Mouse (Mus musculus): ENCODE data around the gene Cpt1b. TPM values are rescaled to one million over a fixed set of nuclear protein-coding genes. Genes with fewer than 3 reads are reported as not detected.
"Not testable (repeated sequence)": the region's sequence is repeated elsewhere in the genome, so short reads cannot be mapped to it uniquely, and the experiment has no call there.

Cpt1b gene
- polyA plus RNA-seq, 1 experiment from 2014 or later: 0.52 TPM

GRCm38 (mm10) chr15:89430771-89431170 is 5.1 kb upstream of the Cpt1b start:
- Histone ChIP-seq H3K4me1 (peaks cover 17% of the 10 kb centered on the region), H3K36me3 (peaks cover 22% of the 10 kb centered on the region)
- ATAC-seq (ENCODE audit: low FRiP score, low read depth); H3K4me3 ChIP-seq; H3K27me3 ChIP-seq; H3K27ac ChIP-seq; H3K9me3 ChIP-seq; H3K4me2 ChIP-seq (replicated peaks); H3K9ac ChIP-seq: not testable (repeated sequence)
- 79% methylated on average over 9 of the region's 9 CpGs for WGBS

- no peak for ATAC-seq (ENCODE audit: low FRiP score, low read depth)
- no peaks in the 10 kb centered on the region for H3K27me3 ChIP-seq
- H3K9ac ChIP-seq: peak overlapping the region; percentile 75
- peak overlapping the region; percentile 77 for H3K4me3 ChIP-seq
- 48% methylated on average over 6 of the region's 6 CpGs for WGBS
- peaks cover 22% of the 10 kb centered on the region for H3K4me1 ChIP-seq
- H3K9me3 ChIP-seq: no peaks in the 10 kb centered on the region
- H3K36me3 ChIP-seq: peaks cover 26% of the 10 kb centered on the region
- peak overlapping the region; percentile 93 for H3K27ac ChIP-seq
- H3K4me2 ChIP-seq (replicated peaks): peak overlapping the region; percentile 91
These were observed 4.7 kb upstream of the Cpt1b start for GRCm38 (mm10) chr15:89430341-89430740.

DNA sequence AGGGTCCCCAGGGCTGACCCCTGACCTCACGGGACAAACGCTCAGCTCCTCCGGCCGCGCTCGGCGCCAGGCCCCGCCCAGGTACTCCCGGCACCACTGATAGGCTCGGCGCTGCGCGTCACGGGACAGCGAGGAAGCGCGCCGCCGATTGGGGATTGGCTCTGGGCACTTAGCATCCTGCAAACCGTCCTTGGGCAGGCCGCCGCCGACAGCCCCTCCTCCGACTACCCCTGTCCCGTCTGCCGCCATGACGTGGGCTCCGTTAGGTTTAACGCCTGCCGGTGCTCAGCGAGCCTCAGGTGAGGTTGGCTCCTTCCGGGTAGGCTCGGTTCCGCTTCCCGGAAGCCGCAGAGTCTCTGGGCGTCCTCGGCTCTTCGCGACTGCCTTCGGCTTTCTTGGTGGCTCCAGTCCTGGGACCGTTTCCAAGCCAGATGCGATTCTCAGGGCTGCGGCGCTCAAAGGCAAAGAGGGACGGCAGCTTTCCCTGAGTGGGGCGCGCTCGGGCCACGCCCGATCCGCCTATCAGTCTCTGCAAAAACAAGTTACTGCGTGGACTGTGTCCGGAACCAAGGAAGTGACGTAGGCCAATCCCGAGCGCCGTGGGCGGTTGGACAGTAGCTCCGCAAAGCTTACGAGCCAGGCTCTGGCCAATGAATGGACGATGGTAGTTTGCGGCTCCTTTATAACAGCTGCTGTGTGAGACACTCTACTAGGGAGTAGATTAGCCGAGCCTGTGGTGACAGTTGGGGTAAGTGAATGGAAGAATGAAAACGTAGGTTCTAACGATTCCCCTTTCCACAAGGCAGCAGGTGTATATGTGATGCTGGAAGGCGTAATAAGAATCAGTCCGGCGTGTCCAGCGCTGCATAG is 3.9 kb upstream of the Cpt1b start, which contains the start of the genes C730034F03Rik, Gm44502 and Chkb:
C730034F03Rik (plus strand) TSS at position 238 of the 870 bp plus-strand sequence.
Gm44502 (minus strand) TSS at position 345 of the 870 bp plus-strand sequence.
Chkb (minus strand) TSS at position 557 of the 870 bp plus-strand sequence.
- peak within 1 kb of the TSS; percentile 77 for H3K4me3 ChIP-seq
- H3K9me3 ChIP-seq: no peaks in the 10 kb centered on the region
- H3K27me3 ChIP-seq: no peaks in the 10 kb centered on the region
- H3K36me3 ChIP-seq: peaks cover 26% of the 10 kb centered on the region
- H3K4me1 ChIP-seq: peaks cover 22% of the 10 kb centered on the region
- H3K9ac ChIP-seq: peak within 1 kb of the TSS; percentile 75
- H3K27ac ChIP-seq: peak within 1 kb of the TSS; percentile 93
- ATAC-seq (ENCODE audit: low FRiP score, low read depth): peak; percentile 92
- H3K4me2 ChIP-seq (replicated peaks): peak within 1 kb of the TSS; percentile 91
- WGBS: under 1% methylated on average over 70 of the region's 70 CpGs

- peak; percentile 55; the same call in 1 of the 2 replicates for ATAC-seq (ENCODE audit: low FRiP score, low read depth)
- Histone ChIP-seq H3K9ac (peak overlapping the region; percentile 75), H3K4me2 (replicated peaks) (peak overlapping the region; percentile 91), H3K27ac (no peak overlapping the region; the same call in 1 of the 2 replicates), H3K9me3 (no peaks in the 10 kb centered on the region), H3K4me3 (peak overlapping the region; percentile 77), H3K4me1 (peaks cover 22% of the 10 kb centered on the region), H3K27me3 (no peaks in the 10 kb centered on the region), H3K36me3 (peaks cover 26% of the 10 kb centered on the region)
- WGBS: 4% methylated on average over 22 of the region's 22 CpGs
These were observed 3.2 kb upstream of the Cpt1b start for GRCm38 (mm10) chr15:89428821-89429351.

- H3K9ac ChIP-seq: peak overlapping the region; percentile 75
- H3K9me3 ChIP-seq: no peaks in the 10 kb centered on the region
- peaks cover 22% of the 10 kb centered on the region for H3K4me1 ChIP-seq
- WGBS: 82% methylated on average over 19 of the region's 19 CpGs
- ATAC-seq (ENCODE audit: low FRiP score, low read depth): no peak
- H3K27me3 ChIP-seq: no peaks in the 10 kb centered on the region
- peaks cover 26% of the 10 kb centered on the region for H3K36me3 ChIP-seq
- peak overlapping the region; percentile 91 for H3K4me2 ChIP-seq (replicated peaks)
- no peak overlapping the region for H3K27ac ChIP-seq
- H3K4me3 ChIP-seq: peak overlapping the region; percentile 77
These were observed 2.6 kb upstream of the Cpt1b start for GRCm38 (mm10) chr15:89428136-89428790.

DNA sequence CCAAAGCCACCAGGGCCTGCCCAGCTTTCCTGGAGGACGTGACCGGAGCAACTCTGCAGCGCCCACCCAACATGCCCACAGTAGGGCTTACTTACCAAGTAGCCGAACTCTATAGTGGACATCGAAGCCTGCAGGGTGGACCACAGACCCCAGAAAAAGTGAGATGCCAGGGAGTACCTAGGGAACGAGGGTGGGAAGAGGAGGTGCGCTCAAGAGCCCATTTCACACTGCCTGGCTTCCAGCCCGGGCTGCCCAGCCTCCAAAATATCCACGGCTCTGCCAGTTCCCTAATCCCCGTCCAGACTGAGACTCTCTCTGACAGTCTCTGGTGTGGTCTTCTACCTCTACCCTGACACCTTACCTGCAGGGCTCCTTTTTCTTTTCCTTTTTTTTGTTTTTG is 1.1 kb upstream of the Cpt1b start:
- Histone ChIP-seq H3K27ac (no peak overlapping the region), H3K4me1 (peaks cover 22% of the 10 kb centered on the region), H3K9me3 (no peaks in the 10 kb centered on the region), H3K4me3 (no peak overlapping the region), H3K36me3 (peaks cover 26% of the 10 kb centered on the region), H3K9ac (no peak overlapping the region), H3K4me2 (replicated peaks) (no peak overlapping the region), H3K27me3 (no peaks in the 10 kb centered on the region)
- ATAC-seq (ENCODE audit: low FRiP score, low read depth): no peak
- WGBS: 94% methylated on average over 10 of the region's 10 CpGs

- no peak overlapping the region for H3K27ac ChIP-seq
- no peak overlapping the region for H3K4me3 ChIP-seq
- WGBS: 83% methylated on average over 8 of the region's 8 CpGs
- no peak overlapping the region for H3K9ac ChIP-seq
- H3K4me1 ChIP-seq: peaks cover 17% of the 10 kb centered on the region
- peaks cover 35% of the 10 kb centered on the region for H3K36me3 ChIP-seq
- no peaks in the 10 kb centered on the region for H3K9me3 ChIP-seq
- H3K4me2 ChIP-seq (replicated peaks): no peak overlapping the region
- ATAC-seq (ENCODE audit: low FRiP score, low read depth): no peak
- no peaks in the 10 kb centered on the region for H3K27me3 ChIP-seq
These were observed 1.0 kb downstream of the Cpt1b start for GRCm38 (mm10) chr15:89424621-89425020.

GRCm38 (mm10) chr15:89421938-89422337 is 3.7 kb downstream of the Cpt1b start:
- Histone ChIP-seq H3K9me3 (no peaks in the 10 kb centered on the region), H3K27me3 (no peaks in the 10 kb centered on the region), H3K4me2 (replicated peaks) (no peak overlapping the region), H3K4me1 (peaks cover 7% of the 10 kb centered on the region), H3K4me3 (no peak overlapping the region), H3K27ac (no peak overlapping the region), H3K36me3 (peaks cover 32% of the 10 kb centered on the region), H3K9ac (no peak overlapping the region)
- 94% methylated on average over 9 of the region's 9 CpGs for whole genome bisulfite sequencing
- no peak for ATAC-seq (ENCODE audit: low FRiP score, low read depth)

DNA sequence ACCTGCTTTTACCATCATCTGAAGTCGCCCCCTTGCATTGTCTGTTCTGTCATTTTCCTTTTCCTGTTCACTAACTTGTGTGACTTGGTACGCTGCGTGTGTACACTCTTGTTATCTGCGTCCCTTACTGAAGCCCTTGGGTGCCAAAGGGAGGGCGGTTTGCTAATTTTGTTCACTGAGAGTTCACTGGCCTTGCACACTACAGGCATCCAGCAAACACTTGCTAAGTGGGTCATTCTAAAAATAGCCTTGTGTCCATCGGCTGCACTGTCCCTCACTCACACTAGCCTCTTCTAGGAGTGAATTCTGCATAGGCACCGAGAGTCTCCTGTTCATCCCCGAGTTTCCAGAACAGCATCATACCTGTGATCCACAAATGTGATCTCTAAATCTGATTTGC is 10.4 kb downstream of the Cpt1b start:
- Histone ChIP-seq H3K4me1 (no peaks in the 10 kb centered on the region), H3K9ac (no peak overlapping the region), H3K27me3 (no peaks in the 10 kb centered on the region), H3K9me3 (no peaks in the 10 kb centered on the region), H3K4me2 (replicated peaks) (no peak overlapping the region), H3K27ac (no peak overlapping the region), H3K36me3 (peaks cover 18% of the 10 kb centered on the region), H3K4me3 (no peak overlapping the region)
- 89% methylated on average over 8 of the region's 8 CpGs for WGBS
- no peak for ATAC-seq (ENCODE audit: low FRiP score, low read depth)

DNA sequence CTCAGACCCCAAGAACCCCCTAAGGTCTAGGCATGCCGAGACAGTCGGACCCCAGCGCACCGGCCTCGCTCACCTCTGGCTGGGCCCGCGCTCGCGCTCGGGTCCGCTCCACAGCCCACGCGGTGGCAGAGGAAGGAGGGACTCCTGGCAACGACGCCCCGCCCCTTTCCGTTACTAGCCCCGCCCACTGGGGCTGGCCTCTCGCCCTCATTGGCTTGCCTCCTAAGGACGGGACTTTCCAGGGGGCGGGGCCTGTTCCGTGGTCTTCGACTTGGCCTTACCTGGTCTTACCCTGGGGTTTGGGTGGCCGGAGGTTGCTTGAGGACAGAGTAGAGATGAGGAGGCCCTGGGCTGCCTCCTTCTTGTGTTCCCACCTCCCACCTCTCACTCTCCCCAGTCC is 15.5 kb downstream of the Cpt1b start, which contains the start of gene Syce3:
Syce3 (minus strand) TSS at position 386 of the 400 bp plus-strand sequence.
- H3K4me3 ChIP-seq: no peak within 1 kb of the TSS
- H3K36me3 ChIP-seq: no peaks in the 10 kb centered on the region
- peaks cover 15% of the 10 kb centered on the region; the same call in 1 of the 2 replicates for H3K9me3 ChIP-seq
- no peaks in the 10 kb centered on the region for H3K27me3 ChIP-seq
- no peaks in the 10 kb centered on the region for H3K4me1 ChIP-seq
- H3K9ac ChIP-seq: no peak within 1 kb of the TSS
- H3K27ac ChIP-seq: no peak within 1 kb of the TSS
- H3K4me2 ChIP-seq (replicated peaks): no peak within 1 kb of the TSS
- ATAC-seq (ENCODE audit: low FRiP score, low read depth): no peak
- WGBS: 82% methylated on average over 20 of the region's 24 CpGs

GRCm38 (mm10) chr15:89406691-89407090 is 19.0 kb downstream of the Cpt1b start:
- Histone ChIP-seq H3K9me3 (peaks cover 15% of the 10 kb centered on the region; the same call in 1 of the 2 replicates), H3K4me3 (no peak overlapping the region), H3K9ac (no peak overlapping the region), H3K27ac (no peak overlapping the region), H3K4me1 (no peaks in the 10 kb centered on the region), H3K27me3 (no peaks in the 10 kb centered on the region), H3K4me2 (replicated peaks) (no peak overlapping the region), H3K36me3 (no peaks in the 10 kb centered on the region)
- no peak for ATAC-seq (ENCODE audit: low FRiP score, low read depth)
